ENCODE assay signal across 19 mouse cellular contexts in the genomic region with DNA sequence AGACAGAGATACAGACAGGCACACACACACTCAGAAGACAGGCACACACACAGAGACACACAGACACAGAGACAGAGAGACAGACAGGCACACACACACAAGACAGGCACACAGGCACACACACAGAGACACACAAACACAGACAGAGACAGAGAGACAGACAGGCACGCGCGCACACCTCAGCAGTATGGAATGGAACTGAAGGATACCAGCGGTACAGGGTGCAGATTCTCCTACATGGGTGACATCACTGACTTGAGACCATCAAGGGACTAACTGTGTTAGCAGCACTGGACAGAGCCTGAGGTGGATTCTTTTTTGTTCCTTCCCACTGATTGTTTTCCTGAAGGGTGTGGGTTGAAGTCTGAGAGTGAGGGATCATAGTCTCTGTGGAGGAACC.
DNase-seq lines count a peak whose midpoint lies in the region; ATAC-seq lines count a peak whose summit lies in the region.
"Had no signal": no experiment of that assay in that cellular context is flagged by ENCODE, and none has a peak within 500 bp of the region (broad histone marks: within the 10 kb centered on the region; RNA-seq: fewer than 3 reads in every experiment).

No protein-coding gene starts in this region.

- peaks cover 36% of the 10 kb centered on the region for H3K4me1 ChIP-seq in heart, embryonic 13.5 days
- H3K4me1 ChIP-seq in embryonic facial prominence, embryonic 12.5 days: peaks cover 25% of the 10 kb centered on the region
- peaks cover 36% of the 10 kb centered on the region for H3K4me1 ChIP-seq in intestine, embryonic 16.5 days (ENCODE audit: control insufficient read depth, insufficient read depth, low read length)
- peaks cover 4% of the 10 kb centered on the region for H3K4me1 ChIP-seq in stomach, embryonic 15.5 days
- H3K4me1 ChIP-seq: forebrain, embryonic 12.5 days; hindbrain, embryonic 15.5 days had no signal

- no peak for DNase-seq in heart, postnatal 25 days (ENCODE audit: low spot score)
- no peak for DNase-seq in ovary, postnatal 14 days (ENCODE audit: low spot score)
- DNase-seq in T-cell, adult 2 months (ENCODE audit: low spot score): no peak
- DNase-seq: cerebellum, adult 11-12 months; cerebellum, postnatal 36 days; heart, adult 18-20 months; heart, postnatal 14 days; liver, postnatal 0 days; right cerebral cortex, adult 18-20 months; spleen, adult 18-20 months; thymus, postnatal 4 days had no signal

- intact Hi-C loops in heart, postnatal 25 days (cut with DNase I): no loop called here

- peak overlapping the region; percentile 44; the same call in 1 of the 2 replicates for H3K27ac ChIP-seq in heart, embryonic 13.5 days (replicated peaks)
- H3K27ac ChIP-seq in embryonic facial prominence, embryonic 12.5 days: peak overlapping the region; percentile 84
- peak overlapping the region; percentile 58 for H3K27ac ChIP-seq in intestine, embryonic 16.5 days (ENCODE audit: low read length)
- H3K27ac ChIP-seq in stomach, embryonic 15.5 days: peak overlapping the region; percentile 23; the same call in 1 of the 2 replicates
- H3K27ac ChIP-seq: hindbrain, embryonic 15.5 days; neural tube, embryonic 15.5 days had no signal

- no peaks in the 10 kb centered on the region for H3K9me3 ChIP-seq in heart, embryonic 13.5 days
- no peaks in the 10 kb centered on the region for H3K9me3 ChIP-seq in embryonic facial prominence, embryonic 12.5 days
- no peaks in the 10 kb centered on the region for H3K9me3 ChIP-seq in intestine, embryonic 16.5 days (ENCODE audit: control insufficient read depth, low read length)
- no peaks in the 10 kb centered on the region for H3K9me3 ChIP-seq in stomach, embryonic 15.5 days
- H3K9me3 ChIP-seq: forebrain, embryonic 12.5 days; hindbrain, embryonic 15.5 days; neural tube, embryonic 15.5 days had no signal

- no peak overlapping the region for H3K4me2 ChIP-seq in heart, embryonic 13.5 days
- no peak overlapping the region for H3K4me2 ChIP-seq in embryonic facial prominence, embryonic 12.5 days (replicated peaks)
- peak overlapping the region; percentile 17; the same call in 1 of the 2 replicates for H3K4me2 ChIP-seq in intestine, embryonic 16.5 days (ENCODE audit: low read depth, low read length)
- peak overlapping the region; percentile 19; the same call in 1 of the 2 replicates for H3K4me2 ChIP-seq in stomach, embryonic 15.5 days
- H3K4me2 ChIP-seq: forebrain, embryonic 12.5 days; hindbrain, embryonic 15.5 days; midbrain, embryonic 11.5 days; neural tube, embryonic 15.5 days had no signal

- H3K36me3 ChIP-seq in heart, embryonic 13.5 days: no peaks in the 10 kb centered on the region
- no peaks in the 10 kb centered on the region for H3K36me3 ChIP-seq in embryonic facial prominence, embryonic 12.5 days
- H3K36me3 ChIP-seq in intestine, embryonic 16.5 days (ENCODE audit: control insufficient read depth, insufficient read depth, low read length): no peaks in the 10 kb centered on the region
- no peaks in the 10 kb centered on the region for H3K36me3 ChIP-seq in stomach, embryonic 15.5 days
- H3K36me3 ChIP-seq: forebrain, embryonic 12.5 days; hindbrain, embryonic 15.5 days; neural tube, embryonic 15.5 days had no signal

- WGBS in heart, embryonic 13.5 days: 83% methylated on average over 4 of the region's 4 CpGs
- 91% methylated on average over 4 of the region's 4 CpGs for WGBS in embryonic facial prominence, embryonic 12.5 days
- WGBS in intestine, embryonic 16.5 days: 88% methylated on average over 4 of the region's 4 CpGs
- 97% methylated on average over 4 of the region's 4 CpGs for WGBS in stomach, embryonic 15.5 days

- H3K9ac ChIP-seq in heart, embryonic 13.5 days: no peak overlapping the region
- H3K9ac ChIP-seq in embryonic facial prominence, embryonic 12.5 days: no peak overlapping the region
- no peak overlapping the region for H3K9ac ChIP-seq in intestine, embryonic 16.5 days (ENCODE audit: low read depth, low read length)
- no peak overlapping the region for H3K9ac ChIP-seq in stomach, embryonic 15.5 days
- H3K9ac ChIP-seq: forebrain, embryonic 12.5 days; hindbrain, embryonic 15.5 days; liver, postnatal 0 days; neural tube, embryonic 15.5 days had no signal

- no peak overlapping the region for H3K4me3 ChIP-seq in heart, embryonic 13.5 days
- H3K4me3 ChIP-seq in embryonic facial prominence, embryonic 12.5 days: no peak overlapping the region
- no peak overlapping the region for H3K4me3 ChIP-seq in intestine, embryonic 16.5 days (ENCODE audit: low read length)
- no peak overlapping the region for H3K4me3 ChIP-seq in stomach, embryonic 15.5 days (replicated peaks)
- H3K4me3 ChIP-seq: forebrain, embryonic 12.5 days; hindbrain, embryonic 15.5 days; neural tube, embryonic 15.5 days had no signal

- H3K27me3 ChIP-seq in heart, embryonic 13.5 days (replicated peaks): peaks cover 39% of the 10 kb centered on the region
- no peaks in the 10 kb centered on the region for H3K27me3 ChIP-seq in embryonic facial prominence, embryonic 12.5 days
- no peaks in the 10 kb centered on the region for H3K27me3 ChIP-seq in intestine, embryonic 16.5 days (replicated peaks; ENCODE audit: control insufficient read depth, insufficient read depth, low read length)
- no peaks in the 10 kb centered on the region for H3K27me3 ChIP-seq in stomach, embryonic 15.5 days (replicated peaks)
- H3K27me3 ChIP-seq: forebrain, embryonic 12.5 days; hindbrain, embryonic 15.5 days; neural tube, embryonic 15.5 days had no signal

- ATAC-seq in heart, embryonic 13.5 days (ENCODE audit: extremely low read depth, insufficient number of reproducible peaks, low FRiP score, low TSS enrichment): no peak
- no peak for ATAC-seq in embryonic facial prominence, embryonic 12.5 days (ENCODE audit: insufficient number of reproducible peaks, insufficient read depth, low FRiP score, low TSS enrichment)
- ATAC-seq in intestine, embryonic 16.5 days: peak; percentile 53
- peak; percentile 47 for ATAC-seq in stomach, embryonic 15.5 days (ENCODE audit: insufficient read depth, low FRiP score, low read depth)

Comparison
In these comparisons a context has a peak if more than half of its experiments do, and no peak if none do; other contexts are left out.
1. ATAC-seq: peak in intestine, embryonic 16.5 days (single experiment) and stomach, embryonic 15.5 days (single experiment); none in heart, embryonic 13.5 days (single experiment) and embryonic facial prominence, embryonic 12.5 days (single experiment).
2. H3K27ac ChIP-seq: peak in every context shown above with its lines; median percentile 84 in embryonic facial prominence, embryonic 12.5 days; 58 in intestine, embryonic 16.5 days; 44 in heart, embryonic 13.5 days; 23 in stomach, embryonic 15.5 days.
3. H3K4me2 ChIP-seq: peak in intestine, embryonic 16.5 days (single experiment) and stomach, embryonic 15.5 days (single experiment); none in heart, embryonic 13.5 days (single experiment) and embryonic facial prominence, embryonic 12.5 days (single experiment).